Mouse (Mus musculus): ENCODE measurements around the gene Polq.

DNA sequence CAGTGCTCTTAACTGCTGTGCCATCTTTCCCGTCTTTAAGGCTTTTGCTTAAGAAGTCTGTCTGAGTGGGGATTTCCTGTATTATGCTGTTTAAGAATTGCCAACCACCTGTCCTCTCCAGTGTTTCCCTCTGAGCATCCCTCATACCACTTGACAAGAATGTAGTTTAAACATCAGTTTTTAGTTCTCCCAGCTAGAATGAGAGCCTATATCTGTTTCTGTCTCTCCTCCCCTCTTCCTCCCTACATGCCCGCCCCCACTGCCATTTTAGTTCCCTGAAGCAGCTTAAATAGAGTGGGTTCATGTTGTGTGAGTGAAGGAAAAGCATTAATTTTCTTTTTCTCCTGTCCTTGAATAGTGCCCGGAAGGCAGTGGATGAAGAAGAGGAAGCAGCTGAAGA, 48.0 kb downstream of the Polq start:
- TF ChIP-seq CTCF (conservative IDR thresholded peaks at IDR 0.05 in 1 of 2, IDR thresholded peaks at IDR 0.05 in 1 of 2; ENCODE audit: low read depth in 2 of 2, low read length in 2 of 2) (no peak), ELF1 (IDR thresholded peaks at IDR 0.05; ENCODE audit: low read depth, low read length) (no peak), POLR2A (IDR thresholded peaks at IDR 0.05; ENCODE audit: low read depth, low read length) (no peak)

All from CH12.LX (cell line).